Mouse (Mus musculus): ENCODE data around the gene Aph1a. TPM values are rescaled to one million over a fixed set of nuclear protein-coding genes. Genes with fewer than 3 reads are reported as not detected.
"Not testable (repeated sequence)": the region's sequence is repeated elsewhere in the genome, so short reads cannot be mapped to it uniquely, and the experiment has no call there.

Aph1a gene
- 27.1 and 35.1 TPM in 2 replicates for polyA plus RNA-seq (2015; fragmentation: Nextera tagmentation; extraction: Ambion mirVana)

GRCm38 (mm10) chr3:95893606-95894316, at the start of gene Aph1a:
TSS of gene Aph1a (plus strand) at chr3:95893969.
- WGBS = 0% methylated on average over 25 of the region's 43 CpGs
- not testable (repeated sequence) for H3K9me3 ChIP-seq (replicated peaks; ENCODE audit: control insufficient read depth, low read length, poor library complexity, severe bottlenecking); H3K27me3 ChIP-seq (ENCODE audit: control insufficient read depth, insufficient read depth, low read depth, low read length); H3K36me3 ChIP-seq (ENCODE audit: control insufficient read depth, insufficient read depth, low read length)
- Histone ChIP-seq H3K27ac (ENCODE audit: low read length) (peak within 1 kb of the TSS; percentile 78), H3K9ac (ENCODE audit: low read depth, low read length) (peak within 1 kb of the TSS; percentile 83), H3K4me3 (ENCODE audit: low read depth, low read length) (peak within 1 kb of the TSS; percentile 78), H3K4me1 (ENCODE audit: control insufficient read depth, insufficient read depth, low read length) (peaks cover 17% of the 10 kb centered on the region), H3K4me2 (ENCODE audit: low read length) (peak within 1 kb of the TSS; percentile 89)
- ATAC-seq = peak; percentile 99

GRCm38 (mm10) chr3:95850611-95851010, 43.2 kb upstream of the Aph1a start:
- Histone ChIP-seq H3K27me3 (ENCODE audit: control insufficient read depth, insufficient read depth, low read depth, low read length) (no peaks in the 10 kb centered on the region), H3K36me3 (ENCODE audit: control insufficient read depth, insufficient read depth, low read length) (peaks cover 46% of the 10 kb centered on the region), H3K4me3 (ENCODE audit: low read depth, low read length) (no peak overlapping the region), H3K4me2 (ENCODE audit: low read length) (no peak overlapping the region), H3K9ac (ENCODE audit: low read depth, low read length) (no peak overlapping the region), H3K27ac (ENCODE audit: low read length) (no peak overlapping the region), H3K9me3 (replicated peaks; ENCODE audit: control insufficient read depth, low read length, poor library complexity, severe bottlenecking) (no peaks in the 10 kb centered on the region), H3K4me1 (ENCODE audit: control insufficient read depth, insufficient read depth, low read length) (peaks cover 6% of the 10 kb centered on the region)
- 93% methylated on average over 4 of the region's 4 CpGs for WGBS
- ATAC-seq = no peak

GRCm38 (mm10) chr3:95851317-95851716, 42.5 kb upstream of the Aph1a start:
- peaks cover 8% of the 10 kb centered on the region for H3K4me1 ChIP-seq (ENCODE audit: control insufficient read depth, insufficient read depth, low read length)
- H3K27me3 ChIP-seq (ENCODE audit: control insufficient read depth, insufficient read depth, low read depth, low read length) = no peaks in the 10 kb centered on the region
- ATAC-seq = no peak
- H3K36me3 ChIP-seq (ENCODE audit: control insufficient read depth, insufficient read depth, low read length) = peaks cover 39% of the 10 kb centered on the region
- no peak overlapping the region for H3K27ac ChIP-seq (ENCODE audit: low read length)
- no peak overlapping the region for H3K4me3 ChIP-seq (ENCODE audit: low read depth, low read length)
- H3K4me2 ChIP-seq (ENCODE audit: low read length) = no peak overlapping the region
- H3K9ac ChIP-seq (ENCODE audit: low read depth, low read length) = no peak overlapping the region
- 97% methylated on average over 8 of the region's 8 CpGs for whole genome bisulfite sequencing
- H3K9me3 ChIP-seq (replicated peaks; ENCODE audit: control insufficient read depth, low read length, poor library complexity, severe bottlenecking) = no peaks in the 10 kb centered on the region

GRCm38 (mm10) chr3:95855502-95856089, 38.2 kb upstream of the Aph1a start, which contains the start of gene Prpf3:
TSS of gene Prpf3 (minus strand) at chr3:95855885.
- peak; percentile 99 for ATAC-seq
- Histone ChIP-seq H3K27me3 (ENCODE audit: control insufficient read depth, insufficient read depth, low read depth, low read length) (no peaks in the 10 kb centered on the region), H3K4me2 (ENCODE audit: low read length) (peak within 1 kb of the TSS; percentile 79), H3K4me3 (ENCODE audit: low read depth, low read length) (peak within 1 kb of the TSS; percentile 96), H3K4me1 (ENCODE audit: control insufficient read depth, insufficient read depth, low read length) (peaks cover 8% of the 10 kb centered on the region), H3K9me3 (replicated peaks; ENCODE audit: control insufficient read depth, low read length, poor library complexity, severe bottlenecking) (no peaks in the 10 kb centered on the region), H3K36me3 (ENCODE audit: control insufficient read depth, insufficient read depth, low read length) (peaks cover 11% of the 10 kb centered on the region), H3K9ac (ENCODE audit: low read depth, low read length) (peak within 1 kb of the TSS; percentile 83), H3K27ac (ENCODE audit: low read length) (peak within 1 kb of the TSS; percentile 78)
- 0% methylated on average over 56 of the region's 56 CpGs for WGBS

DNA sequence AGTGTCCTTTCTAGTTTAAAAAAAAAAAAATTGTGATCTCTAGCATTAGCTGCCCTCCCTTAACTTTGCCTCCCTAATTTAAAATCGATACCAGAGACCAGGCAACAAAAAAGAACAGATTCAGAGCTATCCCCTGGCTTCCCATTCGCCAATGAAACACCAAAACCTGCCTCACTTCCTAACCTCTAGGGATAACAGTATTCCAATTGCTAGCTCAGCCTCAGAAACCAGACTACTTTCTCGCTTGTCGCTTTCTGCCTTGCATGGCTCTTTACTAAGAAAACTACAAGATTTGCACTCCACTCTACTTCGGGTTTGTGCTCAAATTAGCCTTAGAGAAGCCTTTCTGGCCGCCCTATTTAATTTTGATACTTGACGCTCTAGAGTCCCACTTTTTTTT, 37.7 kb upstream of the Aph1a start:
- Histone ChIP-seq H3K36me3 (ENCODE audit: control insufficient read depth, insufficient read depth, low read length) (peaks cover 7% of the 10 kb centered on the region; the same call in 1 of the 2 replicates), H3K9me3 (replicated peaks; ENCODE audit: control insufficient read depth, low read length, poor library complexity, severe bottlenecking) (no peaks in the 10 kb centered on the region), H3K9ac (ENCODE audit: low read depth, low read length) (peak overlapping the region; percentile 1), H3K4me3 (ENCODE audit: low read depth, low read length) (peak overlapping the region; percentile 96), H3K4me2 (ENCODE audit: low read length) (peak overlapping the region; percentile 46), H3K27ac (ENCODE audit: low read length) (peak overlapping the region; percentile 78), H3K27me3 (ENCODE audit: control insufficient read depth, insufficient read depth, low read depth, low read length) (no peaks in the 10 kb centered on the region), H3K4me1 (ENCODE audit: control insufficient read depth, insufficient read depth, low read length) (peaks cover 8% of the 10 kb centered on the region)
- no peak; the same call in 1 of the 2 replicates for ATAC-seq
- WGBS = 24% methylated on average over 7 of the region's 7 CpGs

DNA sequence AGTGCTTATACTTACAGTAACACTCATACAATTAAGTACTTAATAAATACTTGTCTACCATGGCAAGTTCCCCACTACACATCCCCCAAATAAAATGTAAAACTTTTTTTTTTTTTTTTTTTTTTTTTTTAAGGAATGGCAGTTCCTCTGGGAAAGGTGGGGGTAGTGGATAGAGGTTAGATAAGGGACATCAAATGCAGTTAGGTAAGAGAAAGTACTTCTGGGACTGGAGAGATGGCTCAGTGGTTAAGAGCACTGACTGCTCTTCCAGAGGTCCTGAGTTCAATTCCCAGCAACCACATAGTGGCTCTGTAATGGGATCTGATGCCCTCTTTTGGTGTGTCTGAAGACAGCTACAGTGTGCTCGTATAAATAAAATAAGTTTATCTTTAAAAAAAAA, 36.7 kb upstream of the Aph1a start:
- H3K4me3 ChIP-seq (ENCODE audit: low read depth, low read length); H3K27ac ChIP-seq (ENCODE audit: low read length); H3K4me1 ChIP-seq (ENCODE audit: control insufficient read depth, insufficient read depth, low read length); H3K9ac ChIP-seq (ENCODE audit: low read depth, low read length); H3K36me3 ChIP-seq (ENCODE audit: control insufficient read depth, insufficient read depth, low read length); ATAC-seq; H3K27me3 ChIP-seq (ENCODE audit: control insufficient read depth, insufficient read depth, low read depth, low read length); H3K4me2 ChIP-seq (ENCODE audit: low read length); H3K9me3 ChIP-seq (replicated peaks; ENCODE audit: control insufficient read depth, low read length, poor library complexity, severe bottlenecking): not testable (repeated sequence)
- WGBS = 84% methylated on average over 1 of the region's 1 CpGs

- 85% methylated on average over 3 of the region's 3 CpGs for WGBS
- ATAC-seq; H3K4me1 ChIP-seq (ENCODE audit: control insufficient read depth, insufficient read depth, low read length); H3K36me3 ChIP-seq (ENCODE audit: control insufficient read depth, insufficient read depth, low read length); H3K4me3 ChIP-seq (ENCODE audit: low read depth, low read length); H3K9me3 ChIP-seq (replicated peaks; ENCODE audit: control insufficient read depth, low read length, poor library complexity, severe bottlenecking); H3K9ac ChIP-seq (ENCODE audit: low read depth, low read length); H3K27ac ChIP-seq (ENCODE audit: low read length); H3K4me2 ChIP-seq (ENCODE audit: low read length); H3K27me3 ChIP-seq (ENCODE audit: control insufficient read depth, insufficient read depth, low read depth, low read length): not testable (repeated sequence)
Observed at GRCm38 (mm10) chr3:95858278-95858677, 35.5 kb upstream of the Aph1a start.

GRCm38 (mm10) chr3:95860323-95860722, 33.4 kb upstream of the Aph1a start:
- Histone ChIP-seq H3K27me3 (ENCODE audit: control insufficient read depth, insufficient read depth, low read depth, low read length) (no peaks in the 10 kb centered on the region), H3K4me2 (ENCODE audit: low read length) (no peak overlapping the region), H3K9me3 (replicated peaks; ENCODE audit: control insufficient read depth, low read length, poor library complexity, severe bottlenecking) (no peaks in the 10 kb centered on the region), H3K9ac (ENCODE audit: low read depth, low read length) (no peak overlapping the region), H3K4me1 (ENCODE audit: control insufficient read depth, insufficient read depth, low read length) (peaks cover 2% of the 10 kb centered on the region; the same call in 1 of the 2 replicates), H3K36me3 (ENCODE audit: control insufficient read depth, insufficient read depth, low read length) (peaks cover 12% of the 10 kb centered on the region), H3K4me3 (ENCODE audit: low read depth, low read length) (no peak overlapping the region), H3K27ac (ENCODE audit: low read length) (no peak overlapping the region)
- WGBS = 98% methylated on average over 3 of the region's 3 CpGs
- ATAC-seq = no peak

- peaks cover under 1% of the 10 kb centered on the region; the same call in 1 of the 2 replicates for H3K4me1 ChIP-seq (ENCODE audit: control insufficient read depth, insufficient read depth, low read length)
- H3K36me3 ChIP-seq (ENCODE audit: control insufficient read depth, insufficient read depth, low read length) = peaks cover 13% of the 10 kb centered on the region
- no peaks in the 10 kb centered on the region for H3K9me3 ChIP-seq (replicated peaks; ENCODE audit: control insufficient read depth, low read length, poor library complexity, severe bottlenecking)
- H3K9ac ChIP-seq (ENCODE audit: low read depth, low read length) = no peak overlapping the region
- H3K27me3 ChIP-seq (ENCODE audit: control insufficient read depth, insufficient read depth, low read depth, low read length) = no peaks in the 10 kb centered on the region
- H3K4me3 ChIP-seq (ENCODE audit: low read depth, low read length) = no peak overlapping the region
- 80% methylated on average over 10 of the region's 10 CpGs for WGBS
- H3K27ac ChIP-seq (ENCODE audit: low read length) = no peak overlapping the region
- no peak for ATAC-seq
- no peak overlapping the region for H3K4me2 ChIP-seq (ENCODE audit: low read length)
Observed at GRCm38 (mm10) chr3:95861216-95861615, 32.6 kb upstream of the Aph1a start.
